Mouse (Mus musculus): ENCODE data around the gene Vcp.
A peak's percentile ranks its signal among the peaks of the same experiment; 100 is the strongest.

Vcp gene

DNA sequence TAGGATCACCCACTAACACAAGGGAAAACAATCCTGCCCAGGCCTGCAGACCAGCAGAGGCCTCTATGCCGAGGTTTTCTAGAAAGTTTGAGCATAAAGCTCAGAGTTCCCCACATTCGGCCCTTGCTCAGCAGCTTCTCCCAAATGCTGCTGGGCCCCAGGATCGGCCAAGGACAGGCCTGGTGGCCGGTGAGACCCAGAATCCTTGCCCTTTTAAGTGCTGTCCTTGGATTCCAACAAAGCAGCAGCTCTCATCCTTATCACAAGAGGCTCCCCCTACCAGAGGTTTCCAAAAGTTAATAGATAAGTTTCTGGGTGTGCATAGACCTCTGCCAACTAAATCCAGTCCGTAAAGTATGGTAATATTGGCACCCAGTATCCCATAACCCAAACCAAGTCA is 26.4 kb downstream of the Vcp start:
- no peak for DNase-seq (ENCODE audit: low read depth, low spot score)

- no peak for DNase-seq (ENCODE audit: low read depth, low spot score)
Measured at GRCm38 (mm10) chr4:42972952-42973351, 27.4 kb downstream of the Vcp start.

DNA sequence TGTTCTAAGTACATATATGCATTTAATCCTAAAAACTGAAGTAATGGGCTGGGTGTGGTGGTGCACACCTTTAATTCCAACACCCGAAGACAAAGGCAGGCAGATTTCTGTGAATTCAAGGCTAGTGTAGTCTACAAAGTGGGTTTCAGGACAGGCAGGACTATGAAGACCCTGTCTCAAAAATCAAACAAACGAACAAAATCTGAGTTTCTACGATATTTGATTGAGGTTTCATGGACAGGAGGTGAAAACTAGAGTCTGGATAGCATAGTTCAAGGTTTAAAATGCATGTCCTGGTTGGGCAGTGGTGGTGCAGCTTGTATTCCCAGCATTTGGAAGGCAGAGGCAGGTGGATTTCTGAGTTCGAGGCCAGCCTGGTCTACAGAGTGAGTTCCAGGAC is 31.0 kb downstream of the Vcp start, which contains the start of gene 1700022I11Rik:
Gene 1700022I11Rik (plus strand): TSS at position 301 of the 400 bp plus-strand sequence.
- DNase-seq (ENCODE audit: low read depth, low spot score): no peak

DNA sequence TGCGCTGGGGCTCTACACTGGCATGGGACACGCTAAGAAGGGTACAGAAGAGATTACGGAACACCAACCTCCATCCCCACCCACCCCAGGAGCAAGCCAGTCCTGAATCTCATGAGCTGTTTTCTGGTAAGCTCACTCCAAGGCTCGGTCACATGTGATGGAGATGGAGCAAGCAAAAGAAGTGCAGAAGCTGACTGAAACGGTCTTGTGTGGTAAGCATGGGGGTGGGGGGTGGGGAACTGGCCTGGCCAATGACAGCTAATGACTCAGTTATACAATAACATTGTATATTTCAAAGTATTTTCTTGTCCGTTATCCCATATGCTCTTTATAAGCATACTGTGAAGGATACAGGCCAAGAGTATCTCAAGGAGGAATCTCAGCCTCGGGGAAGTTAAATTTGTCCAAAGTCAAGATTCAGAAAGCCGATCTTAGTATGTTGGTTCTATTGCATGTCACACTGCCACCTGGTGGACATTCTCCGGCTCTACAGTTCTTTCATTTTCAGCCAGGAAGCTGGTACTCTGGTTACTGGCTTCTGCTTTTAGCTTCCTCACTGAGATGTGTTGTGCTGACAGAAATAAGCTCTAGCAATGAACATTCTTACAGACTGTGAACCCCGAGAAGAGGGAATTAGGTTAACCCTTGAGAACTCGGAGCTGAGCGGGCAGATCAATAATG is 35.1 kb downstream of the Vcp start:
- peak; percentile 68 for DNase-seq (ENCODE audit: low read depth, low spot score)

GRCm38 (mm10) chr4:42963480-42963879 is 36.8 kb downstream of the Vcp start:
- DNase-seq (ENCODE audit: low read depth, low spot score): no peak

DNA sequence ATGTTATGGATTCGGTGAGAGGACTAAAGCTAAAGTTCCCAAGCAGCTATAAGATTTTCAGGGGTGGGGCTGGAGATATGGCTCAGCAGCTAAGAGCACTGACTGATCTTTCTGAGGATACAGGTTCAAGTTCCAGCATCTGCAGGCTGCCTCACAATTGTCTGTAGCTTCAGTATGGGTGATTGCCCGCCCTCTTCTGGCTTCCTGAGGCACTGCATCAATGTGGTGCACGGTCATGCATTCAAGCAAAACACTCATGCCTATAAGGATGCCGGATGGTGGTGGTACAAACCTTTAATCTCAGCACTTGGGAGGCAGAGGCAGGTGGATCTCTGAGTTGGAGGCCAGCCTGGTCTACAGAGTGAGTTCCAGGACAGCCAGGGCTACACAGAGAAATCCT is 38.7 kb downstream of the Vcp start:
- DNase-seq (ENCODE audit: low read depth, low spot score): peak; percentile 72

DNA sequence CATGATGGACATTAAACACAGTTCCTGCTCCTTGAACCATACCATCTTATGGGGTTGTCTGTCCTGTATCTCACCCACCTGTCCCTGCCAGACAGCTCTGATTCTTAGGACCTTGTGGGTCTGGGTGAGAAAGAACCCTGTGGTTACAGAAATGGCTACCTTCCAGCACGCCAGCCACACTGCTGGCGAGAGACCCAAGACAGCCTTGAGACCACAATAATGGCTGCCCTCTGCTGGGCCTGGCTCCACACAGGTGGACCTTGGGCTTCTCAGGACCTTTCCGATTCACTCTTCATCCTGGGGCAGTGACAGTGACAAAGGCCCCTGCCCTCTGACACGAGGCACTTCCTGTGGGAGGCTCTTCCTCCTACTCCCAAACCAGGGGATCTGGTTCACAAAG is 40.9 kb downstream of the Vcp start:
- no peak for DNase-seq (ENCODE audit: low read depth, low spot score)

- DNase-seq (ENCODE audit: low read depth, low spot score): no peak
Measured at GRCm38 (mm10) chr4:42958942-42959341, 41.4 kb downstream of the Vcp start.

DNA sequence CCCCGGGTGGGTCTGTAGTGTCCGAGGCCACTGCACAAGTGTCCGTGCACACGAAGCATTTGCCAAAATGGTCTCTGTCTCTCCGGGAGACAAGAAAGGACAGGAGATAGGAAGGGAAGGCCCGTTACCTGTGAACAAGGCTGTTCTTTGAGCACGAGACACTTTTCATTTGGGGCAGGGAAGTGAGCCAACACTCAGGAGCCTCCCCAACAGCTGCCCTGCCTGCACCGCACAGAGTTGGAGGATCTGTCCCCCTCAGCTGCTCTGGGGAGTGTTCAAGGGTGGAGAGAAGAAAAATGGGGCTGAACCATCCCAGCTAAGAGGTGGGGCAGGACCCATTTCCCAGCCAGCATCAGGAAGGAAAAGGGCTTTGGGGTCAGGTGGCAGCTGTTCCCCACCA is 42.3 kb downstream of the Vcp start:
- no peak for DNase-seq (ENCODE audit: low read depth, low spot score)

GRCm38 (mm10) chr4:42957306-42957705 is 43.0 kb downstream of the Vcp start:
- no peak for DNase-seq (ENCODE audit: low read depth, low spot score)

- DNase-seq (ENCODE audit: low read depth, low spot score): no peak
Measured at GRCm38 (mm10) chr4:42956581-42956980, 43.7 kb downstream of the Vcp start.

GRCm38 (mm10) chr4:42955200-42955599 is 45.1 kb downstream of the Vcp start:
- no peak for DNase-seq (ENCODE audit: low read depth, low spot score)

DNA sequence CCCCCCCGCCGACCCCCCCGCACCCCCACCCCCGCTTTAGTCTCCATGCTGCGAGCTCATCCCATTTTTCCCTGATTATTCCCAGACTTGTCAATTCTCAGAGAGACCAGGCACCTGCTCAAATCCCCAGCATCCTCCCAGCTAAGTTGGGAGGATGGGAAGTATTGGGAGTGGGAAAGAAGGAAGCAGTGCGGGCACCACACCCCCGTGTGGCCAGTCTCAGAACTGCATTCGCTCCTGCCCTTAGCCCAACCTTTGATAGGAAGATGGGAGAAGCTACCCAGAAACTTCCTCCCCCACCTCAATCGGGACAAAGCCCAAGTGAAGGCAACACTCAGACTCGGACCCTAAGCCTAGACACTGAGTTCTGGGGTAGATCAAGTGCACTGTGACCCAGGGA is 46.0 kb downstream of the Vcp start:
- peak; percentile 79 for DNase-seq (ENCODE audit: low read depth, low spot score)

DNA sequence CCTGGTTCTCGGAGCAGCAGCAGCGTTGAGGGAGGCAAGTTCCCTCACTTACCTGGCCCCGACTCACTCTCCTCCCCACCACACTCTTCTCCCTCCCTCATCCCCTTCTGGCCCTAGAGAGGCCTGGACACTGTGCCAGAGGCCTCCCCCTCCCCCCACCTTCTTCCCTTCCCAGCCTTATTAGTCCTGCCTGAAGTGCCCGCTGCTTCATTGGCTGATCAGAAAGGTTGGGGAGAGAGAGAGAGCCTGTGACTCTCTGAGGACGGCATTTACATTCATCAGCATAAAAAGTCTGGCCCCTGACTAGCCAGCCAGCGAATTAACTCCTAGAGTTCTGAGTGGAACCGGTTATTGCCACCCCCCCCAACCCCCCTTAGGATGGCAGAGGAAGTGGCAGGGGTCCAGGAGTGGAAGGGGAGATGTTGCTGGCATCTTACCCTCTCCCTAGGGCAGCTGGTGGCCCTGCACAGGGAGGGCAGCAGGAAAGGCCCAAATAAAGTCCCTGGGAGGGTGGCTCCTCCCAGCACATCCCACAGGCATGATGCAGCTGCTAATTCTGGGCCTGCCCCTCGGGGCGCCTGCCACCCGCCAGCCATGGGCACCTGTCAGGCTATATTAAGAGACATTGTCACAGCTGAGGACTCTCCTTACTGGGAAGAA is 46.7 kb downstream of the Vcp start:
- DNase-seq (ENCODE audit: low read depth, low spot score): peak; percentile 32

- no peak for DNase-seq (ENCODE audit: low read depth, low spot score)
Measured at GRCm38 (mm10) chr4:42952563-42952962, 47.7 kb downstream of the Vcp start.

- no peak for DNase-seq (ENCODE audit: low read depth, low spot score)
Measured at GRCm38 (mm10) chr4:42951206-42952195, 48.8 kb downstream of the Vcp start.

DNA sequence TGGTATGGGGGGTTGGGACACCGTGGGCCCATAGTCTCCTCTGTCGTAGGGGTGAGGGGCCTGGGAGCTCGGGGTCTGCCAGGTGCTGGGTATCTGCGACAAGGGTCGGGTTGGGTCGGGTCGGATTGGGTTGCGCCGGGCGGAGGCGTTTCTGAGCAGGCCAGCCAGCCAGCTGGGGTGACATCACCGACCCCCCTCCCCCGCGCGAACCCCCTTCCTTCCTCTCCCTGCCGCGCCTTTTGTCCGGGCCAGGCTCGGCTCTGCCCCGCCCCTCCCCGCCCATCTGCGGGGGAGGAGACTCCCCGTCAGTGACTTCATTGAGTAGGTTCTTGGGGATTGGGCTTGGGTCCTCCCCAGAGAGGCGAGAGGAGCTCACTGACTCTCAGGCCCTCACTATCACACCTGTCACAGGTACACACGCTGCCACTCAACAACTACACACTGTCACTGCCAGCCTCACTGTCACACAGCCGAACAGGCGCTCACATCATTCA is 50.2 kb downstream of the Vcp start:
- DNase-seq (ENCODE audit: low read depth, low spot score): peak; percentile 83

GRCm38 (mm10) chr4:42949676-42950051 is 50.6 kb downstream of the Vcp start, which contains the start of gene Dnajb5:
Gene Dnajb5, plus strand, starts transcription at chr4:42949814.
- DNase-seq (ENCODE audit: low read depth, low spot score): peak; percentile 99

DNA sequence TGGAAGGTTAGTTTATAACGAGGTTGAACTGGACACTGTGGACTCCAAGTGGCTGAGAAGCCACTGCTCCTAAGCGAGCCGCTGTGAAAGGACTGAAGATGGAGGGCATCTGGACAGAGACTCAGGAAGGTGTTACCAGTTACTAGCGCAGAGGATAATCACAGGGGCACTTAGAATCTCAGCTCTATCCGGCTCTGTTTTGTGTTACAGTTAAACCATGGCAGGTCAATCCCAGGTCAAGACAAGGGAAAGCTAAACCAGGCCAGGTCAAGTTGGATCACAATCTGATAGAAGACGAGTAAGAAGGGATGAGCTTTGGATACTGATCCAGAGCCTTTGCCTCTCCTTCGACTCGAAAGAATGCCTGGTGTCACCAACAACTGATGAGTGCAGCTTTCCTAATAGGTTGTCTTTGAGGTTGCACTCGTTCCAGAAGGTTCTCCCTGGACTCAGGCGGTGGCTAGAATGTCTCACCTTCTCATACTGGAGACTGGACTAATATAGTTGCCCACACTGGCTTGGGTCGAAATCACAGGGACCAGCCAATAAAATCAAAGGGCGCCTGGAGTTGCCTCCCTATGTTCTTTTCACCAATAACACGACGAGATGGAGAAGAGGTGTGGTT is 51.1 kb downstream of the Vcp start:
- no peak for DNase-seq (ENCODE audit: low read depth, low spot score)

DNA sequence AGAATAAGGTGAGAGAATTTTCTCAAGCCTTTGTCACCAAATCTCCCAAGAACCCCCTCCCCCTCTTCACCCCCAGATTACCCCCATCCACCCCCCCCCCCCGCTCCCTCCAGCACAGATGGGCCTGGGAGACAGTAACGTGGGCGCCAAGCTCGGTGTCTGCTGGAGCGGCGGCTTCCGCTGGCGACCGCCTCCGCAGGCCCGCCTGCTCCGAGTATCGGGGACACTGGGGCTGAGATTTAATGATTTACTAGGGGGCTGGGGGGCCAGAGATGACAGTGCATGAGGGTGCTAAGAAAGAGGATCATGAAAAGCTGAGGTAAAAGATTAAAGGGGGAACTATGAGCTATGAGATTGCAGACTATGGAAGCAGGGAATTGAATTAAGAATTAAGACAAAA is 51.8 kb downstream of the Vcp start:
- no peak for DNase-seq (ENCODE audit: low read depth, low spot score)

DNA sequence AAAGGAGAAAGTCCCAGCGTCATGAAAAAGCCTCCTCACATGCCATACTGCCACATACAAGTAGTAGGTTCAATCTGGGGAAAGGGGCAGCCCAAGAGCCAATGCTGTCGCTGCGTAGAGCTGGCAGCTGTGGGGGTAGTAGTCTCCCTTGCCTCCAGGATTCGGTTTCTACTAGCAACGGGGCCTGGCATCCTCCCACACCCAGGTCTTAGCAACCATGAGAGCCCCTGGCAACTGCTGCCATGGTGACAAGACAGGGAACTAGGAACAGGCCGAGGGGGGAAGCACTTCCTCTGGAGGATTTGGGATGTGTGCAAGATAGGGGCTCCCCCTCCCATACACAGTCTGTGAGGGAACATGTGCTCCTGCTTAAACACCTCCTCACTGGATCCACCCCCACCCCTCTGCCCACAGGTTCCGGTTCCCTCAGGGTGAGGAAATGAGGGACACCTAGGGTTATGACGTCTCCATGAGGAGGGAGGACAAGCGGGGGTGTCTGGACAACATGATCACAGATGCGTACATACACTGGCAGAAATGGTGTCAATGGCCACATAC is 53.5 kb downstream of the Vcp start:
- DNase-seq (ENCODE audit: low read depth, low spot score): no peak
